Mouse (Mus musculus) liver, embryonic 12.5 days (tissue): Measurements from ENCODE around the gene Pigk. TPM values are rescaled to one million over a fixed set of nuclear protein-coding genes. Genes with fewer than 3 reads are reported as not detected.

Experiments
- ATAC-seq: fragments of 200-750 bp; cut with Nextera tagmentation; 2 replicates; pipeline ENCODE4 v1.8.0; 2017; ENCODE audit warnings: moderate number of reproducible peaks, mild to moderate bottlenecking, moderate library complexity
- H3K27ac ChIP-seq: fragments of 300-500 bp; sonication (generic); 2 replicates; pipeline ENCODE4 v1.5.1; 2016; ENCODE audit warnings: mild to moderate bottlenecking
- H3K27me3 ChIP-seq: fragments of 300-500 bp; sonication (generic); replicated peaks from 2 replicates; pipeline ENCODE4 v1.6.1; 2016; ENCODE audit warnings: mild to moderate bottlenecking, moderate library complexity
- H3K36me3 ChIP-seq: fragments of 300-500 bp; sonication (generic); 2 replicates; pipeline ENCODE4 v1.6.1; 2016; ENCODE audit warnings: mild to moderate bottlenecking, moderate library complexity
- H3K4me1 ChIP-seq: fragments of 300-500 bp; sonication (generic); 2 replicates; pipeline ENCODE4 v1.6.1; 2016
- H3K4me2 ChIP-seq: fragments of 300-500 bp; sonication (generic); 2 replicates; pipeline ENCODE4 v1.6.1; 2016; ENCODE audit warnings: mild to moderate bottlenecking, moderate library complexity
- H3K4me3 ChIP-seq: fragments of 300-500 bp; sonication (generic); 2 replicates; pipeline ENCODE4 v1.5.1; 2016; ENCODE audit warnings: mild to moderate bottlenecking, moderate library complexity
- H3K9ac ChIP-seq: fragments of 300-500 bp; sonication (generic); 2 replicates; pipeline ENCODE4 v1.6.1; 2016; ENCODE audit warnings: mild to moderate bottlenecking, moderate library complexity
- H3K9me3 ChIP-seq: fragments of 300-500 bp; sonication (generic); replicated peaks from 2 replicates; pipeline ENCODE4 v1.6.1; 2016; ENCODE audit warnings: mild to moderate bottlenecking, moderate library complexity
- WGBS: fragments of 180-500 bp; shearing (Covaris S2); methylation state at CpG from one replicate; pipeline ENCODE4 v1.1.7; 2016; ENCODE audit not compliant: insufficient replicate concordance; 5-methylcytosine and 5-hydroxymethylcytosine counted together
- polyA plus RNA-seq: library from polyadenylated mRNA; unstranded; fragments of >200 nt; fragmentation: Nextera tagmentation; extraction: Ambion mirVana; gene quantifications from 2 replicates; pipeline ENCODE4 v1.2.1, GENCODE M21; 2016

The Pigk gene
- polyA plus RNA-seq, 1 experiment from 2014 or later, result 34.5 TPM

DNA sequence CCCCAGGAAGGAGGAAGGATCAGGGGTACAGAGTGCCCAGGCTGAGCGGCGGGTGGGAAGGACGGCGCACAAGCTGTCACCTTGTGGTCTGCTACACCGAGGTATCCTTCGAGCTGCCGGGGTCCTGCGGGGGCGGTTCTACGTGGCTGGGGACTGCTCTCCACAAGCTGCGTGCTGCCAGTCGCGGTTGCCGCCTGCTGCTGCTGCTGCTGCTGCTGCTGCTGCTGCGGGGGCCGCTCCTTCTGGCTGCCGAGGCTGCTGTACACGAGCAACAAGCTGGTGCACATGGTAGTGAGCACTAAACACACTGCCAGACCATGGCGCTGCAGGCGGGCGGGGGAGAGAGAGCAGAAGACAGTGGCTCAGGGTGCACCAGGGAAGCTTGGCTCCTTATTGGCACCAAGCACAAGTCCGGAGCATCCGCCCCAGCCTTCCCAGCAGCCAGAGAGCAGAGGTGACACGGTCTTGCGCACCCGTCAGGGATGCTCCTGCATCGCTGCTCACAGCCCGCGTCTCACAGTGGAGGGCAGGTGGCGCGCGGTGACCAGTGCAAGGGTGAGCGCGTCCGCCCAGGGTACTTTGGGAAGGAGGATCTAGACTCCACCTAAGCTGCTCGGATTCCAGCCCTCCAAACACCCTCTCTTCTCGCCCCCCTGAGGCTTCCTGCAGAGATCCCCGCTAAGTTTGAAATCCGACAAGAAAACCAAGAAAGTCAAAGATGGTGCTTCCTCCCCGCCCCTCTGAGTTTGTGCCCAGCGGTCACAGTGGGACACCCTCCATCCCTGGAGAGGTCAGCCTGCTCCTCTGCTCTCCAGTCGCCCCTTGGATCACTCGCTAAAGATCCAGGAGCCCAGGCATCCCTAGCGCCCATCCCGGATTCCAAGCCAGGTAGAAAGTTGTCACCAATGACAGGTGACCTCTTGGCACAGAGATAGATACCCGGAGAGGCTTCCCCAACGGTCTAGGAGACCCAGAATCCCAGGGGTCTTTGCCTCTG is 267.4 kb downstream of the Pigk start:
- no peaks in the 10 kb centered on the region for H3K36me3 ChIP-seq
- 1% methylated on average over 47 of the region's 47 CpGs for WGBS
- no peak for ATAC-seq

GRCm38 (mm10) chr3:152981988-152982387 is 268.1 kb downstream of the Pigk start, which contains the start of gene St6galnac5:
Gene St6galnac5 (minus strand): TSS chr3:152982246.
- Histone ChIP-seq H3K4me1 (peaks cover 26% of the 10 kb centered on the region), H3K4me3 (peak within 1 kb of the TSS; percentile 36), H3K4me2 (peak within 1 kb of the TSS; percentile 55), H3K9ac (no peak within 1 kb of the TSS), H3K9me3 (no peaks in the 10 kb centered on the region), H3K27ac (no peak within 1 kb of the TSS), H3K36me3 (no peaks in the 10 kb centered on the region), H3K27me3 (peaks cover 55% of the 10 kb centered on the region)
- WGBS, result 2% methylated on average over 17 of the region's 17 CpGs
- ATAC-seq, result no peak

More for the DNA sequence above, 267.4 kb downstream of the Pigk start:
- H3K4me2 ChIP-seq, result peak overlapping the region; percentile 55
- no peaks in the 10 kb centered on the region for H3K9me3 ChIP-seq
- H3K27ac ChIP-seq, result no peak overlapping the region
- peak overlapping the region; percentile 36 for H3K4me3 ChIP-seq
- H3K4me1 ChIP-seq, result peaks cover 26% of the 10 kb centered on the region
- peaks cover 58% of the 10 kb centered on the region for H3K27me3 ChIP-seq
- no peak overlapping the region for H3K9ac ChIP-seq

- Histone ChIP-seq H3K27me3 (no peaks in the 10 kb centered on the region), H3K9me3 (no peaks in the 10 kb centered on the region), H3K9ac (no peak overlapping the region), H3K27ac (no peak overlapping the region), H3K36me3 (no peaks in the 10 kb centered on the region), H3K4me1 (no peaks in the 10 kb centered on the region), H3K4me2 (no peak overlapping the region), H3K4me3 (no peak overlapping the region)
- ATAC-seq, result no peak
- 75% methylated on average over 2 of the region's 2 CpGs for WGBS
Observed at GRCm38 (mm10) chr3:152990787-152991186, 276.9 kb downstream of the Pigk start.

GRCm38 (mm10) chr3:152993608-152994007 is 279.7 kb downstream of the Pigk start:
- no peak overlapping the region for H3K27ac ChIP-seq
- no peaks in the 10 kb centered on the region for H3K27me3 ChIP-seq
- H3K9me3 ChIP-seq, result no peaks in the 10 kb centered on the region
- no peaks in the 10 kb centered on the region for H3K36me3 ChIP-seq
- no peak overlapping the region for H3K4me2 ChIP-seq
- H3K4me1 ChIP-seq, result no peaks in the 10 kb centered on the region
- H3K4me3 ChIP-seq, result no peak overlapping the region
- ATAC-seq, result no peak
- H3K9ac ChIP-seq, result no peak overlapping the region
- 42% methylated on average over 5 of the region's 5 CpGs for WGBS

- no peak overlapping the region for H3K4me3 ChIP-seq
- no peaks in the 10 kb centered on the region for H3K4me1 ChIP-seq
Observed at GRCm38 (mm10) chr3:152998106-152998505, 284.2 kb downstream of the Pigk start.

GRCm38 (mm10) chr3:152998901-152999300 is 285.0 kb downstream of the Pigk start:
- Histone ChIP-seq H3K4me3 (no peak overlapping the region), H3K27ac (no peak overlapping the region), H3K4me2 (no peak overlapping the region), H3K4me1 (no peaks in the 10 kb centered on the region), H3K9me3 (no peaks in the 10 kb centered on the region), H3K27me3 (no peaks in the 10 kb centered on the region), H3K36me3 (no peaks in the 10 kb centered on the region), H3K9ac (no peak overlapping the region)
- WGBS, result 62% methylated on average over 5 of the region's 5 CpGs
- no peak for ATAC-seq

More at GRCm38 (mm10) chr3:152998106-152998505, 284.2 kb downstream of the Pigk start:
- ATAC-seq, result no peak
- Histone ChIP-seq H3K27ac (no peak overlapping the region), H3K36me3 (no peaks in the 10 kb centered on the region), H3K4me2 (no peak overlapping the region), H3K9me3 (no peaks in the 10 kb centered on the region), H3K9ac (no peak overlapping the region), H3K27me3 (no peaks in the 10 kb centered on the region)
- WGBS, result 62% methylated on average over 5 of the region's 5 CpGs

- H3K27me3 ChIP-seq, result no peaks in the 10 kb centered on the region
- no peaks in the 10 kb centered on the region for H3K9me3 ChIP-seq
- no peak overlapping the region for H3K4me2 ChIP-seq
- no peak overlapping the region for H3K4me3 ChIP-seq
- ATAC-seq, result no peak
- WGBS, result 75% methylated on average over 6 of the region's 6 CpGs
- no peak overlapping the region for H3K27ac ChIP-seq
- no peak overlapping the region for H3K9ac ChIP-seq
- no peaks in the 10 kb centered on the region for H3K4me1 ChIP-seq
- no peaks in the 10 kb centered on the region for H3K36me3 ChIP-seq
Observed at GRCm38 (mm10) chr3:153006893-153007292, 293.0 kb downstream of the Pigk start.

DNA sequence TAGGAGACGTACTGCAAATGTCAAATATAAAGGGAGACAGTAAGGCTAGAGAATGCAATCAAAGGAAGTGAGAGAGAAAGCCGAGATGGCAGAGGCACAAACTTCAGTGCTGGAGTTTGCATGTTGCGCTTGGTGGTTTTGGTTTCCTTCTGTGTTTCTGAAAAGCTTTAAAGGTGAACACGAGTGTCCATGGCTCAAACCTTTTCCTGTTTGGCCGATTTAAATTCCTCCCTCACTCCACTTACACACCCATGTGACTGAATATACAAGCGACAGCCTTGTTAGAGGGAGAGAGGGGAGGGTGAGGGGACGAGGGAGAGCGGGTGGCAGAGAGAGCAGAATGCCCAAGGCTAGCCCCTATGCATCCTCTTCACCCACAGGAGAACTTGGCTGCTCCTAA is 302.5 kb downstream of the Pigk start:
- Histone ChIP-seq H3K9ac (no peak overlapping the region), H3K4me1 (no peaks in the 10 kb centered on the region), H3K27ac (no peak overlapping the region), H3K27me3 (0 out of 2 replicates have a peak, but pooled peaks cover 5% of the 10 kb centered on the region), H3K9me3 (no peaks in the 10 kb centered on the region), H3K4me3 (no peak overlapping the region), H3K36me3 (no peaks in the 10 kb centered on the region), H3K4me2 (no peak overlapping the region)
- 49% methylated on average over 8 of the region's 8 CpGs for WGBS
- no peak for ATAC-seq

- 59% methylated on average over 10 of the region's 10 CpGs for WGBS
- no peak overlapping the region for H3K9ac ChIP-seq
- ATAC-seq, result no peak
- H3K27me3 ChIP-seq, result 0 out of 2 replicates have a peak, but pooled peaks cover 5% of the 10 kb centered on the region
- no peak overlapping the region for H3K27ac ChIP-seq
- no peaks in the 10 kb centered on the region for H3K9me3 ChIP-seq
- no peaks in the 10 kb centered on the region for H3K36me3 ChIP-seq
- H3K4me1 ChIP-seq, result no peaks in the 10 kb centered on the region
- H3K4me3 ChIP-seq, result no peak overlapping the region
- H3K4me2 ChIP-seq, result no peak overlapping the region
Observed at GRCm38 (mm10) chr3:153018051-153018450, 304.2 kb downstream of the Pigk start.

GRCm38 (mm10) chr3:153024016-153024415 is 310.1 kb downstream of the Pigk start:
- no peak for ATAC-seq
- H3K36me3 ChIP-seq, result no peaks in the 10 kb centered on the region
- WGBS, result 75% methylated on average over 11 of the region's 11 CpGs

More at GRCm38 (mm10) chr3:153024016-153024415, 310.1 kb downstream of the Pigk start:
- H3K4me1 ChIP-seq, result no peaks in the 10 kb centered on the region
- no peak overlapping the region for H3K27ac ChIP-seq
- H3K9me3 ChIP-seq, result no peaks in the 10 kb centered on the region
- no peak overlapping the region for H3K9ac ChIP-seq
- H3K4me2 ChIP-seq, result no peak overlapping the region
- no peak overlapping the region for H3K4me3 ChIP-seq
- H3K27me3 ChIP-seq, result no peaks in the 10 kb centered on the region
